Mouse (Mus musculus) thymus, postnatal 14 days (tissue): ENCODE data around the gene Hist1h2ag.
"Not testable (repeated sequence)": the region's sequence is repeated elsewhere in the genome, so short reads cannot be mapped to it uniquely, and the experiment has no call there.

Experiments
- DNase-seq: peaks from one replicate; pipeline ENCODE4 v3.0.0; 2021

The Hist1h2ag gene

DNA sequence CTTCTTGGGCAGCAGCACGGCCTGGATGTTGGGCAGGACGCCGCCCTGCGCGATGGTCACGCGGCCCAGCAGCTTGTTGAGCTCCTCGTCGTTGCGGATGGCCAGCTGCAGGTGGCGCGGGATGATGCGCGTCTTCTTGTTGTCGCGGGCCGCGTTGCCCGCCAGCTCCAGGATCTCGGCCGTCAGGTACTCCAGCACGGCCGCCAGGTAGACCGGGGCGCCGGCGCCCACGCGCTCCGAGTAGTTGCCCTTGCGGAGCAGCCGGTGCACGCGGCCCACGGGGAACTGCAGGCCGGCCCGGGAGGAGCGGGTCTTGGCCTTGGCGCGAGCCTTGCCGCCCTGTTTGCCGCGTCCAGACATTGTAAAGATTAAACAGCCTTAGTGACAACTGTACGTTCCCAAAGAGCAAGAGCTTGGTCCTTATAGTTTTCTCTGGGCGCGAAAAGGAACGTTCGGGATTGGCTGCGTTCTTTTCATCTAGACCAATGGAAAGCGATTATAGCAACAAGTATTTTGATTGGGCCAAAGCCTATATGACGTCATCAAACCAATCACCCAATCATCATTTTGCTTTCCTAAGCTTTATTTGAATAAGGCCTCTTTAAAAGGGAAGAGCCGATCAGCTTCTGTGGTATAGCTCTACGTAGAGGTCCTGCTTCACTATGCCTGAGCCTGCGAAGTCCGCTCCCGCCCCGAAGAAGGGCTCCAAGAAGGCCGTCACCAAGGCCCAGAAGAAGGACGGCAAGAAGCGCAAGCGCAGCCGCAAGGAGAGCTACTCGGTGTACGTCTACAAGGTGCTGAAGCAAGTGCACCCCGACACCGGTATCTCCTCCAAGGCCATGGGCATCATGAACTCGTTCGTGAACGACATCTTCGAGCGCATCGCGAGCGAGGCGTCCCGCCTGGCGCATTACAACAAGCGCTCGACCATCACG lies at the start of gene Hist1h2ag, which contains the start of gene Hist1h2bj:
Gene Hist1h2ag, minus strand, starts transcription at position 377 of the 935 bp plus-strand sequence.
Gene Hist1h2bj, plus strand, starts transcription at position 647 of the 935 bp plus-strand sequence.
- DNase-seq, result peak; percentile 88

GRCm38 (mm10) chr13:22084140-22084539 lies 41.4 kb upstream of the Hist1h2ag start, which contains the start of gene Vmn1r188:
Vmn1r188 (plus strand) TSS chr13:22084440.
- DNase-seq, result not testable (repeated sequence)

- no peak for DNase-seq
Measured at GRCm38 (mm10) chr13:22063468-22063867, 20.7 kb upstream of the Hist1h2ag start.

DNA sequence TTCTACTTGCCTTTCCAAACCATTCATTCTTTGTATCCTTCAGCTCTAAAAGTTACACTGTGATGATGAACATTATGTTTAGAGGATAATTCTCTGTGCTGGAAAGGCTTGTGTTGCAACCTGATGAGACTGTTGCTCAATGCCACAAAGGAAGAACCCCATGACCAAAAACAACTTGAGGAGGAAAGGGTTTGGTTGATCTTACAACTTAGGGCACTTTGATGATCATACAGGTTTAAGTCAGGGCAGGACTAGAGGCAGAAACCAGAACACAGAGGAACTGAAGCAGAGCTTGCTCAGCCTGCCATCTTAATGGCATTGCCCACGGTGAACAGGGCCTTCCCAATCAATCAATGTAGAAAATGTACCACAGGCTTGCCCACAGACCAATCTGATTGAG lies 18.7 kb upstream of the Hist1h2ag start:
- no peak for DNase-seq

DNA sequence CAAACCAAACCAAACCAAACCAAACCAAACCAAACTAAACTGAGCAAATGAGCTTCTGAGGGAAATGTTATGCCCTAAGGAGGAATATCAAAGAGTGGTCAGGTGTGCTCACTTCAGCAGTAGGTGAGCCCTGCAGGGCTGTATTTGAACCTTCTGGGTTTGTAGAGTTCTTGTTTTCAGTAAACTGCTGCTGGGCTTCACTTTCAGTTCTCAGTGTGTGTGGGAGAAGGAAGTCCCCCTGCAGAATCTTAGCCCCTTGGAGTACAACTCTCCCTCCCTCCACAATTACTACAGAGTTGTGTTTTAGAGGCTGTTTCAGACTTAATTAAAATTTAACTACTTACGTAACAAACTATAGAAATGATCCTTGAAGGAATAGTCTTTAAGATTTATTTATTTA lies 11.0 kb upstream of the Hist1h2ag start:
- DNase-seq, result no peak

GRCm38 (mm10) chr13:22051523-22051859 lies 8.7 kb upstream of the Hist1h2ag start:
- DNase-seq, result peak; percentile 16

DNA sequence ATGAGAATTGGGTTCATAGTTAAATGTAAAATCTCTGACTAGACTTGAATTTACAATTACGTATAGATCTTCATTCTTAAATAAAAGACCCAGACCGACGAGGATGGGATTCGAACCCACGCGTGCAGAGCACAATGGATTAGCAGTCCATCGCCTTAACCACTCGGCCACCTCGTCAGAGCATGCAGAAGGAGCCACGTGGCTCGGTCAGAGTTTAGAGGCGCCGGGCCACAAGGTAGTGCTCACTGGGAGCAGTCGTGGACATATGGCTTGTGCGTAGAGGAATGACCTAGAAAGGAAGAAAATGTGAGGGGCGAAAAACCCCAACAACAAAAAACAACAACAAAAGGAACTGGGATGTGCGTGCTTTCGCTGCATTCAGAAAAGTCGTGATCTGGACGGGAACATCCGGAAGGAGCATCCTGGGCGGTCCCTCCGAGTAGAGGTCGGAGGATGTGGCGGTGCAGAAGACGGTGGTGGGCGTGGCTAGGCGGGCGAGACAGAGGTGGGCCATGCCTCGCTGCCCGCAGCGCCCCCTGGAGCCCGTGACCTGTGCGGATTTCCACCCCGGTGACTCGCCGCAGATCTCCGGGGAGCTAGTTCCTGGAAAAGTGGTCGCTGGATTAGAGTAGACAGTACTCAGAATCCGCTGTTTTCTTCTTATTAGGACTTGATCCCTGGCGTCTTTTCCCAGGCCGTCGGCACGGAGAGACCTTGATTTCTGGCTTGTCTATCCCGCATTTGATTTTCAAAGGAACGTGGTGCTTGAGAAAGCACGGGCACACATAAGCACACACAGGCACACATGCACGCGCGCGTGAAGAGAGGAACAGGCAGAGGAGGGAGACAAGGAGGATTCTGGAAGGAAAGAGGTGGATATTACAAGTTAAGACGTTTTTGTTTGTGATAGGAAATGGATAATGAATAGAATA lies 8.1 kb upstream of the Hist1h2ag start:
- DNase-seq, result peak; percentile 96

GRCm38 (mm10) chr13:22049737-22050440 lies 7.1 kb upstream of the Hist1h2ag start:
- peak; percentile 73 for DNase-seq

GRCm38 (mm10) chr13:22049041-22049440 lies 6.3 kb upstream of the Hist1h2ag start:
- DNase-seq, result no peak

DNA sequence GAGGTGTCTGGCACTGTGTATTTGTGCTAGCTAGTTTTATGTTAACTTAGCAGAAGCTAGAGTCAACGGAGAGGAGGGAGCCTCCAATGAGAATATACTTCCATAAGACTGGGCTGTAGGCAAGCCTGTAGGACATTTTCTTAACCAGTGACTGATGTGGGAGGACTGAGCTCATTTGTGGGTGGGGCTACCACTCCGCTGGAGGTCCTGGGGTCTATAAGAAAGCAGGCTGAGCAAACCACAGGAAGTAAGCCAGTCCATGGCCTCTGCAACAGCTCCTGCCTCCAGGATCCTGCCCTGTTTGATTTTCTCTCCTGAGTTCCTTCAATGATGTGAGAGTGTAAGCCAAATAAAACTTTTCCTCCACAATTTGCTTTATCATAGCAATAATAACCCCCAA lies 2.6 kb upstream of the Hist1h2ag start:
- no peak for DNase-seq

DNA sequence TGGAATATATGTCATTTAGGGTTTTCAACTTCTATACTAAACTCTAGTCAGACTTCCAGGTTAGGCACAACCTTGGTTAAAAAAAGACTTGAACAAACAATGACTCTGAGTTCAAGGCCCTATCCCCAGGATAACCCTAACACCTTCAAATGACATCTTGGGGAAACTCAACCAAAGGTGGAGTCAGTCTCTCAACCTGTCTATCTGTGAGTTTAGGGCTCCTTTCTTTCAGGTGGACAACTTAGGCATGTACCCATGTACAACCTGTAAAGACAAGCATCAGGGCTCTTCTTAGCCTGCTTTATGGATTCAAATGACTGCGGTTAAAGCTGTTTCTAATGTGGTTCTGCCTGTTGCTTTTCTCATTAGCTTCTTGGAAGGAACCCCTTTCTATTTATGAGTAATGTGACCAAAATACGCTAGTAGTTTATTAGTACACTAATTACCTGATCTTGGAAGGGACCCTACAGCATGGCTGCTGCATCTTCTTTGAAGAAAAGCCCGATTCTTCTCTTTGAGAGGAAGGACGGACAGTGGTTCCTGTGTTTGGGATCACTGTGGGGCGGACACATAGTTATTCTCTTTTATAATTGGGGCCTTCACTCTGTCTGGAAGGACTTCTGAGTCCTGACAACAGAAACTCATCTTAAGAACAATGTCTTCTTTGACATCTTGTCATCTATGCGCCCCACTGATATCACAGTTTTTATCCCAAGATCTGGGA lies 1.9 kb upstream of the Hist1h2ag start:
- DNase-seq, result no peak

DNA sequence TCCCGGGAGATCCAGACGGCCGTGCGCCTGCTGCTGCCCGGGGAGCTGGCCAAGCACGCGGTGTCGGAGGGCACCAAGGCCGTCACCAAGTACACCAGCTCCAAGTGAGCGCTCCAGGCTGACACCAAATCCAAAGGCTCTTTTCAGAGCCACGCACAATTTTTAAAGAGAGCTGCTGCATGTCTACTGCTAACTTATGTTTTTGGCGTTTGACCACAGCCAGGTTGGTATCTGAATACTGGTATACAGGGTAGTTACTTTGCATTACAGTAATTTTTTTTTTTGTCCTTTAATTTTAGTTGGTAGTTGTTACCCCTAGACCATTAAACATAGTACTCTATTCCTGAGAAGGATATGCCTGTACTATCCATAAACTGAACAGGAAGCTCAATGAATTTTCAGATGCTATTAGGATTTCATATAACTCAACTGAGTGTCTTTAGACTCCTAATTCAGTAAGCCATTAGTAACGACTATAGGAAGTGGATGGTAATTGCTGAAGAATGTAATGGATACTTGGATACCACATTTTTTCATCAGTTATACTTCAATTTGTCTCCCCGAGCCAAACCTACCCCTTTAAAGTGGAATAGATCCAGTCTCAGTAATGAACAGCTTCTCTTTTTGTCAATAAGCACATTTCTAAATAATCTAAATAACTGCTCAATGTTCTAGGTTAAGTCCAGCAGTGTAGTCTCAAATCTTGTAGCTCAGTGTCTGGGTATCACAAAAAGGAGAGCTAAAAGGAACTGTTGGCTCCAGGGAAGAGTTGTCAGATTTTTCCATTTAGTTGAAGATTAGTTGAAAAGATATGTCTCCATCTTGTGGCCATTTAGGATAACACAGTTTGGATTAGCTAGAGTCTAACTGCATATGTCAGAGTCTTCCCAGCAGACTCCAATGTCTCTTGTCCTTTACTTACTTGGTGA lies 1.0 kb upstream of the Hist1h2ag start:
- DNase-seq, result no peak

- no peak for DNase-seq
Measured at GRCm38 (mm10) chr13:22041651-22042567, 835 bp downstream of the Hist1h2ag start.

- DNase-seq, result peak; percentile 99
Measured at GRCm38 (mm10) chr13:22041142-22041536, 1.6 kb downstream of the Hist1h2ag start, which contains the start of gene Hist1h4i. Hist1h4i (minus strand) TSS chr13:22041362.

DNA sequence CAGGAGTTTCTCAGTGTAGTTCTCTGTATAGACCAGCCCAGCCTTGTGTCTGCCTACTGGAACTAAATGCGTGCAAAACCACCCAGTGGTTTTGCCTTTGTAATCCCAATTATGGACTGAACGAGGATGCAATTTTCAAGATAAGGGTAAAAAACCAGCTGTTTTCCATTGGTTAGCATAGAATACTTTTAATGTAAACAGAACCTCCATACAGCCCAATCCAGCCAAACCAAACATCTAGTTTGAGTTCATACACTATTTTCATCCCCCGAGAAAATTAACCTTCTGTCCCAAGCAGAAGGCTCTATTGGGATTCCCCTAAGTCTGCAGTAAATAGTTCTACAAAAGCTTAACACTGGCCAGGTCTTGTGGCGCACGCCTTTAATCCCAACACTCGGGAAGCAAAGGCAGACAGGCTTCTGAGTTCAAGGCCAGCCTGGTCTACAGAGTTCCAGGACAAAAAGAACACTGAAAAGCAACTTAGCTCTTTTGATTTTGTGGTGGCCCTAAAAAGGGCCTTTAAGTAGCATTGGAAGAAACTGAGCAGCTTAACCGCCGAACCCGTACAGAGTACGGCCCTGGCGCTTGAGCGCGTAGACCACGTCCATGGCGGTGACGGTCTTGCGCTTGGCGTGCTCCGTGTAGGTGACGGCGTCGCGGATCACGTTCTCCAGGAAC lies 2.1 kb downstream of the Hist1h2ag start:
- DNase-seq, result no peak

DNA sequence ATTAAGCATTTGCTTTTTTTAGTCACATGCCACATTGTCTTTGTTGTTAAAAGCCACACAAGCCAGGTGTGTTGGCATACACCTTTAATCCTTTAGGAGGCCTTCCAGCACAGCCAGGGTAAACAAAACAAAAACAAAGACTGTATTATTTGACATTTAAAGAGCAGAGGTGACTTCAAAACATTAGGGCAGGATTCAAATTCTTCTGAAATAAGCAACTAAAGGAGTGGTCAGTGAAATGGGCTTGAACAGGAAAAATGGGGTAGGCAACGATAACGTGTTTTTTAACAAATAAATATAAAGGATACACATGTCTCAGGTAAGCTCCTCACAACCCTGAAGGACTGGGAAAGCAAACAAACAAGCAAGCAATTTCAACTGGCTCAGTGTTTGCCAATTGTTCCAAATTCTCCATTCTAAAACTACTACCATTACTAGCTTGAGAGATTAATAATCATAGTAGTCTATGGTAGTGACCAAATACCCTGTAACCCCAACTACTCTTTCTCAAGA lies 2.7 kb downstream of the Hist1h2ag start:
- no peak for DNase-seq

- DNase-seq, result no peak
Measured at GRCm38 (mm10) chr13:22039364-22039763, 3.4 kb downstream of the Hist1h2ag start.

GRCm38 (mm10) chr13:22037415-22037814 lies 5.3 kb downstream of the Hist1h2ag start:
- DNase-seq, result no peak

GRCm38 (mm10) chr13:22036986-22037385 lies 5.8 kb downstream of the Hist1h2ag start:
- DNase-seq, result no peak
